Mouse (Mus musculus) heart, embryonic 11.5 days (tissue): ENCODE measurements around the gene Rcc2. TPM values are rescaled to one million over a fixed set of nuclear protein-coding genes. Genes with fewer than 3 reads are reported as not detected.

Experiments used
- ATAC-seq: fragments of 200-750 bp; cut with Nextera tagmentation; replicated peaks from 2 replicates; pipeline ENCODE4 v1.8.0; 2017; ENCODE audit warnings: moderate library complexity; ENCODE audit not compliant: insufficient number of reproducible peaks, low FRiP score, low TSS enrichment
- H3K27ac ChIP-seq: fragments of 300-500 bp; sonication (generic); 2 replicates; pipeline ENCODE4 v1.5.1; 2014; ENCODE audit warnings: mild to moderate bottlenecking, low read depth, low read length
- H3K27me3 ChIP-seq: fragments of 300-500 bp; sonication (generic); 2 replicates; pipeline ENCODE4 v1.6.1; 2014; ENCODE audit warnings: mild to moderate bottlenecking, low read length, mixed read lengths; ENCODE audit not compliant: control insufficient read depth, insufficient read depth
- H3K36me3 ChIP-seq: fragments of 300-500 bp; sonication (generic); 2 replicates; pipeline ENCODE4 v1.6.1; 2014; ENCODE audit warnings: mild to moderate bottlenecking, low read length, moderate library complexity, mixed read lengths; ENCODE audit not compliant: control insufficient read depth, insufficient read depth
- H3K4me1 ChIP-seq: fragments of 300-500 bp; sonication (generic); 2 replicates; pipeline ENCODE4 v1.6.1; 2014; ENCODE audit warnings: low read length; ENCODE audit not compliant: control insufficient read depth, insufficient read depth
- H3K4me2 ChIP-seq: fragments of 300-500 bp; sonication (generic); 2 replicates; pipeline ENCODE4 v1.6.1; 2014; ENCODE audit warnings: mild to moderate bottlenecking, moderate library complexity
- H3K4me3 ChIP-seq: fragments of 300-500 bp; sonication (generic); 2 replicates; pipeline ENCODE4 v1.5.1; 2014; ENCODE audit warnings: low read depth, low read length
- H3K9ac ChIP-seq: fragments of 300-500 bp; sonication (generic); 2 replicates; pipeline ENCODE4 v1.6.1; 2014; ENCODE audit warnings: mild to moderate bottlenecking, low read depth, low read length, moderate library complexity
- H3K9me3 ChIP-seq: fragments of 300-500 bp; sonication (generic); replicated peaks from 2 replicates; pipeline ENCODE4 v1.6.1; 2016; ENCODE audit warnings: low read length; ENCODE audit not compliant: control insufficient read depth
- WGBS: fragments of 180-500 bp; shearing (Covaris S2); extraction: QIAGEN DNeasy Blood & Tissue Kit; methylation state at CpG from one replicate; pipeline ENCODE4 v1.1.7; 2014; ENCODE audit not compliant: insufficient replicate concordance; 5-methylcytosine and 5-hydroxymethylcytosine counted together
- polyA plus RNA-seq: library from polyadenylated mRNA; unstranded; fragments of >200 nt; fragmentation: Nextera tagmentation; extraction: Ambion mirVana; gene quantifications from 2 replicates; pipeline ENCODE4 v1.2.1, GENCODE M21; 2014

The Rcc2 gene
- polyA plus RNA-seq, 1 experiment from 2014 or later: 24.6 TPM

- ATAC-seq: no peak
- Histone ChIP-seq H3K9me3 (no peaks in the 10 kb centered on the region), H3K4me1 (0 out of 2 replicates have a peak, but pooled peaks cover 6% of the 10 kb centered on the region), H3K4me2 (no peak overlapping the region), H3K36me3 (peaks cover 28% of the 10 kb centered on the region), H3K27ac (no peak overlapping the region), H3K27me3 (no peaks in the 10 kb centered on the region), H3K4me3 (no peak overlapping the region), H3K9ac (no peak overlapping the region)
- WGBS: 80% methylated on average over 9 of the region's 9 CpGs
Observed at GRCm38 (mm10) chr4:140722710-140723109, 22.4 kb downstream of the Rcc2 start.

DNA sequence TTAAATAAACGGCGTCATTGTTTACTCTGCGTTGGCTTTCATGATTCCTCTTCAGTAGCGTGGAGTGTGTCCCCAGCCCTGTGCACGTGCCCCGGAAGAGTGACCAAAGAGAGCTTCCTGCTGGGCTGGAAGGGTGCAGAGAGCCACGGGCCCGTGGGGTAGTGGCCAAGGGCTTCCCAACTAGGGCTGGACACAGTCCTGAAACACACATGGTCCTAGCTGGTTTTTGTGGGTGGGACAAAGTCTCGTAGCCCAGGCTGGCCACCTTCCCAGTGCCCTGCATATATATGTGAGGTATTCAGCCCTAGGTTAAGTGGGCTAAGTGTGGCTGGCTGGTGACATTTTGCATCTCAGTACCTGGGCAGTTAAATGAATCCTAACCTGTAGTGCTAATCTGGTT, 22.9 kb downstream of the Rcc2 start:
- H3K4me1 ChIP-seq: 0 out of 2 replicates have a peak, but pooled peaks cover 6% of the 10 kb centered on the region
- ATAC-seq: no peak
- H3K9me3 ChIP-seq: no peaks in the 10 kb centered on the region
- no peak overlapping the region for H3K27ac ChIP-seq
- H3K27me3 ChIP-seq: no peaks in the 10 kb centered on the region
- no peak overlapping the region for H3K4me3 ChIP-seq
- no peak overlapping the region for H3K9ac ChIP-seq
- peaks cover 23% of the 10 kb centered on the region for H3K36me3 ChIP-seq
- WGBS: 82% methylated on average over 9 of the region's 9 CpGs
- no peak overlapping the region for H3K4me2 ChIP-seq

DNA sequence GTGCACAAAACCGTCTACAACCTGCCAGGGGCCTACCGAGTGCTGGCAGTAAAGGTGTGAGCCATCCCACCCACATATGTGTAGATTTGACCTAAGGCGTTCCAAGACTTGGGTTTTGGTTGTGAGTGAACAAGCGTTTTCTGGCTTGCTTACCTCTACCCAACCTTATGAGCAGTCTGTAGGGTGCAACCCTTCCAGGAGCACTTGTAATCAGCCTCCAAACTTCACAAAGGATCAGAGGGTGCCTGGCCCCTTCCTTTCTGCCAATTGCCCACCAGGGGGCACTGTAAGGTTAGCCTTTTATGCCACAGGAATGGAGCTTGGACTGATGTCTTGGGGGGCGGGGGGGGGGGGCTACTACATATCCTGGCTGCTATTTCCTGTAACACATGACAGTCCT, 23.5 kb downstream of the Rcc2 start:
- no peak overlapping the region for H3K9ac ChIP-seq
- H3K27me3 ChIP-seq: no peaks in the 10 kb centered on the region
- peaks cover 20% of the 10 kb centered on the region for H3K36me3 ChIP-seq
- WGBS: 54% methylated on average over 5 of the region's 5 CpGs
- H3K4me1 ChIP-seq: 0 out of 2 replicates have a peak, but pooled peaks cover 6% of the 10 kb centered on the region
- H3K9me3 ChIP-seq: no peaks in the 10 kb centered on the region
- no peak for ATAC-seq
- H3K4me3 ChIP-seq: no peak overlapping the region
- no peak overlapping the region for H3K4me2 ChIP-seq
- H3K27ac ChIP-seq: no peak overlapping the region

DNA sequence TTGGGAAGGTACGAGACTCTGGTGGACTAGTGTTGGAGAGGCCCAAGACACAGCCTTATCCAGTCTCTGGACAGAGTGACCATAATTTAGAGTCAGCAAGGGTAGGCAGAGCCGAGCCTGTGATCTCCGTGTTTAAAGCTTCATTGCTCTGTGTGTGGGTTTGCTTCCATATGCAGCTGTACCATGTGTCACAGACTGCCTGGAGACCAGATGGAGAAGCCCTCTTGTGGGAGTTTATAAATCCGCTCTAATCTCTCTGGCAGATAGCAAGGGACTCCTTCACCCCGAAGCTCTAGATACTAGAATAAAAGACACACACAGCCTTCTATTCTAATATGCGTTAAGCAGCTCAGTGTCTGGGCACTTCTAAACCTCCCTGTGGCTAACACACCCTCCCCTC, 24.4 kb downstream of the Rcc2 start:
- H3K4me1 ChIP-seq: 0 out of 2 replicates have a peak, but pooled peaks cover 6% of the 10 kb centered on the region
- H3K4me2 ChIP-seq: no peak overlapping the region
- peaks cover 17% of the 10 kb centered on the region for H3K36me3 ChIP-seq
- H3K4me3 ChIP-seq: no peak overlapping the region
- H3K9ac ChIP-seq: no peak overlapping the region
- H3K9me3 ChIP-seq: no peaks in the 10 kb centered on the region
- WGBS: 65% methylated on average over 6 of the region's 6 CpGs
- H3K27ac ChIP-seq: no peak overlapping the region
- no peaks in the 10 kb centered on the region for H3K27me3 ChIP-seq
- no peak for ATAC-seq

- no peak for ATAC-seq
- Histone ChIP-seq H3K9me3 (no peaks in the 10 kb centered on the region), H3K27ac (no peak overlapping the region), H3K4me2 (no peak overlapping the region), H3K36me3 (0 out of 2 replicates have a peak, but pooled peaks cover 3% of the 10 kb centered on the region), H3K27me3 (no peaks in the 10 kb centered on the region), H3K9ac (no peak overlapping the region), H3K4me1 (0 out of 2 replicates have a peak, but pooled peaks cover 4% of the 10 kb centered on the region), H3K4me3 (no peak overlapping the region)
- WGBS: 77% methylated on average over 12 of the region's 12 CpGs
Observed at GRCm38 (mm10) chr4:140726907-140727306, 26.6 kb downstream of the Rcc2 start.

DNA sequence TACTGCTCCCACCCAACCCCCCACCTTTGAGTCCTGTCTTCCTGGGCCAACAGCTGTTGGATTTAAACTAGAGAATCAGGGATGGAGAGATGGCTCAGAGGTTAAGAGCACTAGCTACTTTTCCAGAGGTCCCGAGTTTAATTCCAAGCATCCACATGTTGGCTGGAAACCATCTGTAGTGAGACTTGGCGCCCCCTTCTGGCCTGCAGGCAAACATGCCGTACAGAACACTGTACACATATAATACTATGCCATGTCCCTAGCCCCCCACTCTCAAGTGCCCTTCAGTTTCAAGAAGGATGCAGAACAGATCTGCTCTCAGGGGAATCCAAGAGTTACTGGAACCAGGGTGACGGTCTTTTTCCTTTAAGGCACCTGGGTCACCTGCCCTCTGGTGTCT, 31.3 kb downstream of the Rcc2 start:
- Histone ChIP-seq H3K9ac (no peak overlapping the region), H3K9me3 (no peaks in the 10 kb centered on the region), H3K27me3 (no peaks in the 10 kb centered on the region), H3K27ac (no peak overlapping the region), H3K4me3 (no peak overlapping the region), H3K4me2 (no peak overlapping the region), H3K36me3 (no peaks in the 10 kb centered on the region), H3K4me1 (peaks cover 3% of the 10 kb centered on the region; the same call in 1 of the 2 replicates)
- 79% methylated on average over 4 of the region's 4 CpGs for WGBS
- ATAC-seq: no peak

- Histone ChIP-seq H3K27me3 (no peaks in the 10 kb centered on the region), H3K9ac (no peak overlapping the region), H3K9me3 (no peaks in the 10 kb centered on the region), H3K4me3 (no peak overlapping the region), H3K36me3 (no peaks in the 10 kb centered on the region), H3K4me1 (peaks cover 3% of the 10 kb centered on the region; the same call in 1 of the 2 replicates), H3K27ac (no peak overlapping the region), H3K4me2 (no peak overlapping the region)
- WGBS: 63% methylated on average over 7 of the region's 7 CpGs
- ATAC-seq: no peak
Observed at GRCm38 (mm10) chr4:140732871-140733270, 32.5 kb downstream of the Rcc2 start.

DNA sequence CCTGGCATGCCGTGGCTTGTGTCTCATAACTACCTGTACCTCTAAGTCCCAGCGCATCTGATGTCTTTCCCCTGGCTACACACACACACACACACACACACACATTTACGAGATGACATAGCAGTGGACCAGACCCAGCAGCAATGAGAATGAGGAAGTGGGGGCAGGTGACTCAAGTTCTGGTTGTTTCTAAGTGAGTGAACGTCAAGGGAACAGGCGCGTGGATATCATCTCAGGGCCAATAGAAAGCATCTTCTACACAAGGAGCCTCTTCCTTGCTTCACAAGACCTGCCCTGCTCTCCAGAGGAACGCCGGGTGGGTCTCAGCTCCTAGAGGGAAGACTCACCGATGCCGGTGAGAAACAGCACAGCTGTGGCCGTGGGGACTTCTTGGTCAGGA, 40.3 kb downstream of the Rcc2 start:
- Histone ChIP-seq H3K9ac (no peak overlapping the region), H3K4me1 (peaks cover 5% of the 10 kb centered on the region; the same call in 1 of the 2 replicates), H3K4me3 (no peak overlapping the region), H3K9me3 (no peaks in the 10 kb centered on the region), H3K4me2 (no peak overlapping the region), H3K27ac (no peak overlapping the region), H3K27me3 (0 out of 2 replicates have a peak, but pooled peaks cover 3% of the 10 kb centered on the region), H3K36me3 (no peaks in the 10 kb centered on the region)
- ATAC-seq: no peak
- 80% methylated on average over 11 of the region's 11 CpGs for WGBS

DNA sequence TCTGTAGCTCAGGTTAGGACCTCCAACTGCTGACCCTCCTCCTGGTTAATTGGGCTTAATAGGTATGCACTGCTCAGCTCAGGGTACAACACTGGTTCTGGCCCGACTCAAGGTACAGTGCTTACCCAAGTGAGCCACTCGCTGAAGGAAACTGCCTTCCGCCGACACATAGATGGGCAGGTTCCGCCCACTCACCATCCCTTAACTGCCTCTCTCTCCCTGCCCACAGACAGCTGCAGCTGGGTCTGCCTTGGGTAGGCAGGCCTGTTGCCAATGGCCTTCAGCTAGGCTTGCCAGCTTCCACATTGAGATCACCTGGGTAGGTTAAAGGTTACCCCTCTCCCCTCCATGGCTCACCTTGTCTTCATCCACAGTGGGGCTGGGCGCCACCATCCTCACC, 41.1 kb downstream of the Rcc2 start:
- Histone ChIP-seq H3K27me3 (0 out of 2 replicates have a peak, but pooled peaks cover 3% of the 10 kb centered on the region), H3K9ac (no peak overlapping the region), H3K4me1 (peaks cover 5% of the 10 kb centered on the region; the same call in 1 of the 2 replicates), H3K9me3 (no peaks in the 10 kb centered on the region), H3K27ac (no peak overlapping the region), H3K4me3 (no peak overlapping the region), H3K36me3 (no peaks in the 10 kb centered on the region), H3K4me2 (no peak overlapping the region)
- WGBS: 83% methylated on average over 6 of the region's 6 CpGs
- no peak for ATAC-seq
